Mouse (Mus musculus) central nervous system, embryonic 11.5 days (tissue): Measurements from ENCODE around the gene Olfr1301. TPM values are rescaled to one million over a fixed set of nuclear protein-coding genes. Genes with fewer than 3 reads are reported as not detected.

Experiments
- polyA plus RNA-seq: library from polyadenylated mRNA; depleted of rRNA; stranded (reverse); fragments of >200 nt; gene quantifications from 2 replicates; pipeline ENCODE4 v1.2.3, GENCODE M21; 2012; rRNA removed

The Olfr1301 gene
- not detected in 2 replicates for polyA plus RNA-seq

DNA sequence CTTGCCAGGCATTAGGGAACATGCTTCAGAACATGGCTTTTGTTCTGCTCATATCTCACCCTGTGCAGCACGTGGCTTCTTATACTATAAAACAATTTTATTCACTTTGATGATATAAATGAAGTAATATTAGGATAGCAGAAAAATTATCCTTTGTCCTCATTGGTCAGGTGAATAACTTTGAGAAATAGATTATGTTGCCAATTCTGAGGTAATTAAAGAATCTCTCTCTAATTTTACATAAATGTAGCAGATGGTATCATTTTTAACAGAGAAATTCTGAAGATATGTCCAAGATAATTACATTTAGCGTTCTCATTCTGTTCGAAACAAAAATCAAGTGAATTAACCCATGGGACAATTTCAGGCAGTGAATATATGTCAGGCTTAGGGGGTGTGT is at the start of gene Olfr1301:
Gene Olfr1301 (plus strand): TSS at position 301 of the 400 bp plus-strand sequence.

GRCm38 (mm10) chr2:111777129-111777528 is 26.3 kb downstream of the Olfr1301 start, which contains the start of gene Olfr1302:
TSS of gene Olfr1302 (plus strand) at chr2:111777429.

Other genes with a start within 250 kb of the Olfr1301 start
- not detected in 2 replicates for gene Olfr1293-ps, start 225.8 kb upstream of the Olfr1301 start, polyA plus RNA-seq
- not detected in 2 replicates for gene Olfr1294, start 210.7 kb upstream of the Olfr1301 start, polyA plus RNA-seq
- not detected in 2 replicates for gene Olfr1295, start 181.3 kb upstream of the Olfr1301 start, polyA plus RNA-seq
- gene Olfr1297, start 124.5 kb upstream of the Olfr1301 start, polyA plus RNA-seq = not detected in 2 replicates
- gene Olfr1298, start 101.8 kb upstream of the Olfr1301 start, polyA plus RNA-seq = not detected in 2 replicates
- not detected in 2 replicates for gene Olfr1299, start 89.6 kb upstream of the Olfr1301 start, polyA plus RNA-seq
- gene Olfr1302, start 26.4 kb downstream of the Olfr1301 start, polyA plus RNA-seq = not detected in 2 replicates
- gene Olfr1303, start 69.3 kb downstream of the Olfr1301 start, polyA plus RNA-seq = not detected in 2 replicates
- not detected in 2 replicates for gene Olfr1305, start 126.1 kb downstream of the Olfr1301 start, polyA plus RNA-seq
- not detected in 2 replicates for gene Olfr1306, start 165.3 kb downstream of the Olfr1301 start, polyA plus RNA-seq
- gene Olfr1307, start 198.4 kb downstream of the Olfr1301 start, polyA plus RNA-seq = under 0.01 TPM in 1 of 2 replicates, not detected in the other
- gene Olfr1308, start 213.9 kb downstream of the Olfr1301 start, polyA plus RNA-seq = not detected in 2 replicates
- not detected in 2 replicates for gene Olfr1309, start 239.3 kb downstream of the Olfr1301 start, polyA plus RNA-seq